Mouse (Mus musculus): ENCODE measurements at regions not wholly inside any gene's neighbourhood (a gene's known extent, or its start where the extent isn't known, plus 50 kb on each side); places are given as distances from the start of the nearest gene placed in this dataset.
A peak's percentile ranks its signal among the peaks of the same experiment; 100 is the strongest.

DNA sequence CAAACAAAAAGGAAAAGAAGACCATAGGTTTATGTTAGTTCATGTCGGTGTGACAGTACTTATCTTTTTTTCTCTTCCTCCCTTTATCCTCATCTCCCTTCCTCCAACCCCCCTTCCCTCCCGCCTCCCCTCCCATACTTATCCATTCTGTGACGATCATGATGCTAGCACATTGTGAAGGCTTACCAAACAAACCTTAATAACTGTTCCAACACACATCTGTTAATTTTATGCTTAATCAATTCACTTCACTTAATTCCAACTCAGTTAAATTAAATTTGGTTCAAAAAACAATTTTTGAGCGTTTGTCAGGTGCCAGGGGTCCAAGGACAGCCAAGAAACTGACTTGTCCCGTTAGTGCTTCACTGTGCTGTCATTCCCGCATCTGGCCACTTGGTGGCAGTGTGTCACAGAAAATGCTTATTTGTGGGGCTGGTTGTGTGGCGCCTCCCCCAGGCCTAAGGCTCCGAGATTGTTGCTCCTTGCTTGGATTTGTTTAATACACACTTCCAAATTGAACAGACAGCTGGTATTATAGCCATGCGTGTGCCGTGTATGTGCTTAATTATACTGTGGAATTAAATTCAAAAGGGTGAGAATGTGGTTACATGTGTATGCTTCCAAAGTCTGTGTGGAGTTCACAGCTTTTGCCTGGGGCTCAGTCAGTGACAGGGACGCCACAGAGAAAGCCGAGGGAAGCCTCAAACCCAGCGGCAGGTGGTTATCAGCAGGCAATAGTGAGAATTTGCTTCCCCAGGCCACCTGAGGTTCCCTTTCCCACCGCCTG, 90.0 kb upstream of the Tmpo start:
- TF ChIP-seq CTCF (IDR thresholded peaks at IDR 0.05; ENCODE audit: borderline replicate concordance, control insufficient read depth, extremely low read depth, insufficient read depth, low read length, poor library complexity): peak; percentile 84
- no peak for TF ChIP-seq POLR2A (IDR thresholded peaks at IDR 0.05; ENCODE audit: control insufficient read depth, extremely low read depth, insufficient read depth, low read length, poor library complexity)

All from thymus, adult 2 months (tissue).